ENCODE assay signal across 10 mouse cellular contexts in genomic region chr6:124913214-124913613, GRCm38 (mm10). TPM values are rescaled to one million over a fixed set of nuclear protein-coding genes. Genes with fewer than 3 reads are reported as not detected.
DNase-seq lines count a peak whose midpoint lies in the region; ATAC-seq and TF ChIP-seq lines count a peak whose summit lies in the region.
"Had no signal": no experiment of that assay in that cellular context is flagged by ENCODE, and none has a peak within 500 bp of the region (broad histone marks: within the 10 kb centered on the region; RNA-seq: fewer than 3 reads in every experiment).

No protein-coding gene starts in this region.

- peaks cover 22% of the 10 kb centered on the region for H3K36me3 ChIP-seq in heart, embryonic 16.5 days (ENCODE audit: control insufficient read depth, insufficient read depth)
- peaks cover 0 to 11% of the 10 kb centered on the region in 2 experiments for H3K36me3 ChIP-seq in CH12.LX (replicated peaks in 1 of 2; ENCODE audit: control insufficient read depth in 1 of 2, insufficient read depth in 1 of 2, low read length in 1 of 2)
- H3K36me3 ChIP-seq in embryonic facial prominence, embryonic 15.5 days: peaks cover 25% of the 10 kb centered on the region
- peaks cover 8% of the 10 kb centered on the region; the same call in 1 of the 2 replicates for H3K36me3 ChIP-seq in midbrain, embryonic 11.5 days (ENCODE audit: control insufficient read depth, insufficient read depth, low read length)

- no peak overlapping the region for H3K9ac ChIP-seq in heart, embryonic 16.5 days (ENCODE audit: low read length)
- H3K9ac ChIP-seq in CH12.LX (ENCODE audit: insufficient read depth, low read depth): no peak overlapping the region
- no peak overlapping the region for H3K9ac ChIP-seq in embryonic facial prominence, embryonic 15.5 days
- H3K9ac ChIP-seq in midbrain, embryonic 11.5 days (ENCODE audit: low read length): no peak overlapping the region

- in situ Hi-C loops in CH12.LX (cut with MboI; ENCODE audit: low pct_ligation_motif_present, low pct_unique_long_range_greater_than_20kb, low sequenced_read_pairs): no loop called here

- TF ChIP-seq POLR2A in CH12.LX (IDR thresholded peaks at IDR 0.05; ENCODE audit: low read depth, low read length): no peak

- no peak for TF ChIP-seq RAD21 in CH12.LX (IDR thresholded peaks at IDR 0.05; ENCODE audit: low read depth, low read length)

- no peak for DNase-seq in heart, postnatal 4 days
- no peak for DNase-seq in CH12.LX (ENCODE audit: extremely low read depth)
- peak; percentile 84 for DNase-seq in midbrain, embryonic 11.5 days (ENCODE audit: low spot score, missing footprints)
- no peak for DNase-seq in Muller cell, postnatal 12 days (ENCODE audit: inconsistent ontology term)
- DNase-seq in left cerebral cortex, adult 9 months (ENCODE audit: low spot score in 2 of 2): no peak
- DNase-seq: adrenal gland, postnatal 36 days; thymus, postnatal 25 days had no signal

- H3K9me3 ChIP-seq in heart, embryonic 16.5 days (replicated peaks; ENCODE audit: control insufficient read depth, low read length): no peaks in the 10 kb centered on the region
- no peaks in the 10 kb centered on the region for H3K9me3 ChIP-seq in CH12.LX (replicated peaks; ENCODE audit: low read length)
- no peaks in the 10 kb centered on the region for H3K9me3 ChIP-seq in embryonic facial prominence, embryonic 15.5 days (replicated peaks)
- no peaks in the 10 kb centered on the region for H3K9me3 ChIP-seq in midbrain, embryonic 11.5 days (ENCODE audit: control insufficient read depth, low read length)

- H3K79me2 ChIP-seq in CH12.LX (replicated peaks; ENCODE audit: control insufficient read depth, extremely low read depth, insufficient read depth, poor library complexity, severe bottlenecking): no peaks in the 10 kb centered on the region

- H3K4me3 ChIP-seq in heart, embryonic 16.5 days (ENCODE audit: low read length): no peak overlapping the region
- H3K4me3 ChIP-seq in CH12.LX (replicated peaks in 1 of 3; ENCODE audit: low read depth in 2 of 3, low read length in 2 of 3, poor library complexity in 1 of 3): no peak overlapping the region
- no peak overlapping the region for H3K4me3 ChIP-seq in embryonic facial prominence, embryonic 15.5 days (replicated peaks)
- no peak overlapping the region for H3K4me3 ChIP-seq in midbrain, embryonic 11.5 days (ENCODE audit: low read depth, low read length)
- H3K4me3 ChIP-seq: myocyte had no signal

- WGBS in heart, embryonic 16.5 days: 57% methylated on average over 6 of the region's 6 CpGs
- whole genome bisulfite sequencing in embryonic facial prominence, embryonic 15.5 days: 63% methylated on average over 6 of the region's 6 CpGs
- 61% methylated on average over 6 of the region's 6 CpGs for WGBS in midbrain, embryonic 11.5 days

- ATAC-seq in heart, embryonic 16.5 days (replicated peaks; ENCODE audit: extremely low read depth, insufficient read depth, low FRiP score): no peak
- ATAC-seq in embryonic facial prominence, embryonic 15.5 days (ENCODE audit: insufficient number of reproducible peaks, low FRiP score, low TSS enrichment, low read depth): no peak
- ATAC-seq in midbrain, embryonic 11.5 days (ENCODE audit: low FRiP score): no peak

- peaks cover 40% of the 10 kb centered on the region for H3K4me1 ChIP-seq in heart, embryonic 16.5 days (ENCODE audit: control insufficient read depth, insufficient read depth, low read length)
- peaks cover 9 to 43% of the 10 kb centered on the region in 2 experiments for H3K4me1 ChIP-seq in CH12.LX (ENCODE audit: control insufficient read depth in 1 of 2, insufficient read depth in 2 of 2)
- peaks cover 57% of the 10 kb centered on the region for H3K4me1 ChIP-seq in embryonic facial prominence, embryonic 15.5 days
- peaks cover 38% of the 10 kb centered on the region for H3K4me1 ChIP-seq in midbrain, embryonic 11.5 days (ENCODE audit: control insufficient read depth, insufficient read depth, low read length)

- H3K27me3 ChIP-seq in heart, embryonic 16.5 days (ENCODE audit: control insufficient read depth, insufficient read depth, low read length): peaks cover 10% of the 10 kb centered on the region; the same call in 1 of the 2 replicates
- H3K27me3 ChIP-seq in CH12.LX (replicated peaks): peaks cover 4% of the 10 kb centered on the region
- peaks cover 10% of the 10 kb centered on the region; the same call in 1 of the 2 replicates for H3K27me3 ChIP-seq in embryonic facial prominence, embryonic 15.5 days
- peaks cover 17% of the 10 kb centered on the region for H3K27me3 ChIP-seq in midbrain, embryonic 11.5 days (ENCODE audit: control insufficient read depth, insufficient read depth, low read length)

- dilution Hi-C loops in CH12.LX (cut with MboI; ENCODE audit: extremely low pct_ligation_motif_present, extremely low pct_unique_long_range_greater_than_20kb, low sequenced_read_pairs): no loop called here

- no peak for TF ChIP-seq EP300 in CH12.LX (IDR thresholded peaks at IDR 0.05; ENCODE audit: low read length)

- H3K4me2 ChIP-seq in heart, embryonic 16.5 days (ENCODE audit: low read depth, low read length): no peak overlapping the region
- H3K4me2 ChIP-seq in CH12.LX (ENCODE audit: insufficient read depth, low read depth, poor library complexity, severe bottlenecking): no peak overlapping the region
- H3K4me2 ChIP-seq in embryonic facial prominence, embryonic 15.5 days (replicated peaks): no peak overlapping the region
- H3K4me2 ChIP-seq in midbrain, embryonic 11.5 days: no peak overlapping the region

- no peak for TF ChIP-seq CTCF in CH12.LX (conservative IDR thresholded peaks at IDR 0.05 in 1 of 2, IDR thresholded peaks at IDR 0.05 in 1 of 2; ENCODE audit: low read depth in 2 of 2, low read length in 2 of 2)

- H3K27ac ChIP-seq in heart, embryonic 16.5 days (ENCODE audit: low read length): peak overlapping the region; percentile 21; the same call in 1 of the 2 replicates
- H3K27ac ChIP-seq in CH12.LX (ENCODE audit: insufficient read depth, low read depth): no peak overlapping the region
- H3K27ac ChIP-seq in embryonic facial prominence, embryonic 15.5 days (replicated peaks): peak overlapping the region; percentile 44
- H3K27ac ChIP-seq in midbrain, embryonic 11.5 days (ENCODE audit: low read depth, low read length): no peak overlapping the region

TF ChIP-seq in CH12.LX, 34 proteins besides CTCF, POLR2A, EP300 and RAD21:
- TF ChIP-seq KAT2A (IDR thresholded peaks at IDR 0.05; ENCODE audit: insufficient replicate concordance, low read length): no peak
- 0 out of 2 replicates have a peak, but pooled peaks have one; percentile 28 for TF ChIP-seq ELF1 (IDR thresholded peaks at IDR 0.05; ENCODE audit: low read depth, low read length)

RNA-seq across cellular contexts. Expression of gene Lag3, which starts 1.7 kb away (rescaled TPM):
- polyA plus RNA-seq in heart, embryonic 16.5 days (2015; fragmentation: Nextera tagmentation; extraction: Ambion mirVana): 1.1 and 1.7 TPM in 2 replicates
- total RNA-seq in heart, postnatal 4 days (2021): 1 to 10 TPM in 1 of 2 experiments, under 1 TPM in 1; 0.68 to 1.0 TPM
- total RNA-seq in CH12.LX (2012; rRNA removed): 1.2 and 1.9 TPM in 2 replicates
- total RNA-seq in CH12.LX (2014; rRNA removed): 0.32 and 0.52 TPM in 2 replicates
- polyA plus RNA-seq in CH12.LX (2012; ENCODE audit: insufficient read length, low read depth): 1.5 and 2.0 TPM in 2 replicates
- polyA plus RNA-seq in embryonic facial prominence, embryonic 15.5 days (2015; fragmentation: Nextera tagmentation; extraction: Ambion mirVana): 2.8 and 4.0 TPM in 2 replicates
- 0.88 and 2.4 TPM in 2 replicates for polyA plus RNA-seq in midbrain, embryonic 11.5 days (2014; fragmentation: Nextera tagmentation; extraction: Ambion mirVana)

RNA-seq across cellular contexts. Expression of gene Ptms, which starts 6.7 kb away (rescaled TPM):
- polyA plus RNA-seq in heart, embryonic 16.5 days (2015; fragmentation: Nextera tagmentation; extraction: Ambion mirVana): 203 and 265 TPM in 2 replicates
- 100 to 1,000 TPM; 549 to 587 TPM for total RNA-seq in heart, postnatal 4 days (2021)
- 11.0 and 12.8 TPM in 2 replicates for total RNA-seq in CH12.LX (2012; rRNA removed)
- total RNA-seq in CH12.LX (2014; rRNA removed): 7.0 and 8.1 TPM in 2 replicates
- polyA plus RNA-seq in CH12.LX (2012; ENCODE audit: insufficient read length, low read depth): 96.6 and 99.6 TPM in 2 replicates
- 355 and 368 TPM in 2 replicates for polyA plus RNA-seq in embryonic facial prominence, embryonic 15.5 days (2015; fragmentation: Nextera tagmentation; extraction: Ambion mirVana)
- 258 and 288 TPM in 2 replicates for polyA plus RNA-seq in midbrain, embryonic 11.5 days (2014; fragmentation: Nextera tagmentation; extraction: Ambion mirVana)

RNA-seq across cellular contexts. Expression of gene Mlf2, which starts 18.0 kb away (rescaled TPM):
- 387 and 398 TPM in 2 replicates for polyA plus RNA-seq in heart, embryonic 16.5 days (2015; fragmentation: Nextera tagmentation; extraction: Ambion mirVana)
- 100 to 1,000 TPM; 237 to 239 TPM for total RNA-seq in heart, postnatal 4 days (2021)
- 116 and 129 TPM in 2 replicates for total RNA-seq in CH12.LX (2012; rRNA removed)
- total RNA-seq in CH12.LX (2014; rRNA removed): 109 and 124 TPM in 2 replicates
- 203 and 210 TPM in 2 replicates for polyA plus RNA-seq in CH12.LX (2012; ENCODE audit: insufficient read length, low read depth)
- 373 and 388 TPM in 2 replicates for polyA plus RNA-seq in embryonic facial prominence, embryonic 15.5 days (2015; fragmentation: Nextera tagmentation; extraction: Ambion mirVana)
- 430 and 435 TPM in 2 replicates for polyA plus RNA-seq in midbrain, embryonic 11.5 days (2014; fragmentation: Nextera tagmentation; extraction: Ambion mirVana)

RNA-seq across cellular contexts. Expression of gene Cd4, which starts 25.2 kb away (rescaled TPM):
- 0.25 and 2.1 TPM in 2 replicates for polyA plus RNA-seq in heart, embryonic 16.5 days (2015; fragmentation: Nextera tagmentation; extraction: Ambion mirVana)
- under 1 TPM; 0.41 to 0.55 TPM for total RNA-seq in heart, postnatal 4 days (2021)
- total RNA-seq in CH12.LX (2012; rRNA removed) (0.29 and 0.34 TPM in 2 replicates), CH12.LX (2014; rRNA removed) (0.26 and 0.27 TPM in 2 replicates)
- 1.1 and 1.6 TPM in 2 replicates for polyA plus RNA-seq in CH12.LX (2012; ENCODE audit: insufficient read length, low read depth)
- 0.36 and 0.60 TPM in 2 replicates for polyA plus RNA-seq in embryonic facial prominence, embryonic 15.5 days (2015; fragmentation: Nextera tagmentation; extraction: Ambion mirVana)
- not detected in 2 replicates for polyA plus RNA-seq in midbrain, embryonic 11.5 days (2014; fragmentation: Nextera tagmentation; extraction: Ambion mirVana)
- polyA plus RNA-seq: myocyte had no signal

RNA-seq across cellular contexts. Expression of gene Gpr162, which starts 49.4 kb away (rescaled TPM):
- polyA plus RNA-seq in heart, embryonic 16.5 days (2015; fragmentation: Nextera tagmentation; extraction: Ambion mirVana): 2.4 and 2.7 TPM in 2 replicates
- 1 to 10 TPM; 5.7 to 7.4 TPM for total RNA-seq in heart, postnatal 4 days (2021)
- 1.6 and 2.0 TPM in 2 replicates for total RNA-seq in CH12.LX (2012; rRNA removed)
- total RNA-seq in CH12.LX (2014; rRNA removed): 0.48 and 0.97 TPM in 2 replicates
- polyA plus RNA-seq in CH12.LX (2012; ENCODE audit: insufficient read length, low read depth): 1.7 and 1.9 TPM in 2 replicates
- 2.6 and 3.4 TPM in 2 replicates for polyA plus RNA-seq in embryonic facial prominence, embryonic 15.5 days (2015; fragmentation: Nextera tagmentation; extraction: Ambion mirVana)
- polyA plus RNA-seq in midbrain, embryonic 11.5 days (2014; fragmentation: Nextera tagmentation; extraction: Ambion mirVana): 1.6 and 2.1 TPM in 2 replicates

Comparison
In these comparisons a context has a peak if more than half of its experiments do, and no peak if none do; other contexts are left out.
1. H3K27ac ChIP-seq: peak in heart, embryonic 16.5 days (single experiment) and embryonic facial prominence, embryonic 15.5 days (single experiment); none in CH12.LX (single experiment) and midbrain, embryonic 11.5 days (single experiment).